Mouse (Mus musculus): ENCODE measurements around the gene Avl9. TPM values are rescaled to one million over a fixed set of nuclear protein-coding genes. Genes with fewer than 3 reads are reported as not detected.

Avl9 gene
- polyA plus RNA-seq, 1 experiment from 2014 or later: 18.2 TPM

GRCm38 (mm10) chr6:56759324-56759723, 44.6 kb downstream of the Avl9 start:
- Histone ChIP-seq H3K4me3 (ENCODE audit: low read depth, low read length) (no peak overlapping the region), H3K9me3 (ENCODE audit: low read depth, low read length) (no peaks in the 10 kb centered on the region), H3K27ac (ENCODE audit: low read depth) (no peak overlapping the region), H3K36me3 (ENCODE audit: insufficient read depth) (peaks cover 46% of the 10 kb centered on the region), H3K4me1 (ENCODE audit: insufficient read depth) (no peaks in the 10 kb centered on the region), H3K9ac (no peak overlapping the region), H3K27me3 (ENCODE audit: insufficient read depth, low read length) (no peaks in the 10 kb centered on the region), H3K4me2 (no peak overlapping the region)
- TF ChIP-seq CTCF (IDR thresholded peaks at IDR 0.05; ENCODE audit: low read depth): no peak
- no peak for ATAC-seq (ENCODE audit: insufficient read depth)
- no peak for DNase-seq
- WGBS: 86% methylated on average over 1 of the region's 1 CpGs

GRCm38 (mm10) chr6:56765265-56765664, 50.6 kb downstream of the Avl9 start:
- 77% methylated on average over 3 of the region's 3 CpGs for WGBS
- Histone ChIP-seq H3K27me3 (ENCODE audit: insufficient read depth, low read length) (no peaks in the 10 kb centered on the region), H3K9me3 (ENCODE audit: low read depth, low read length) (no peaks in the 10 kb centered on the region), H3K36me3 (ENCODE audit: insufficient read depth) (peaks cover 8% of the 10 kb centered on the region), H3K27ac (ENCODE audit: low read depth) (no peak overlapping the region), H3K4me2 (no peak overlapping the region), H3K4me1 (ENCODE audit: insufficient read depth) (no peaks in the 10 kb centered on the region), H3K9ac (no peak overlapping the region), H3K4me3 (ENCODE audit: low read depth, low read length) (no peak overlapping the region)
- DNase-seq (no peak), ATAC-seq (ENCODE audit: insufficient read depth) (no peak)
- TF ChIP-seq CTCF (IDR thresholded peaks at IDR 0.05; ENCODE audit: low read depth): no peak

- ATAC-seq (ENCODE audit: insufficient read depth) (no peak), DNase-seq (no peak)
- Histone ChIP-seq H3K36me3 (ENCODE audit: insufficient read depth) (peaks cover 8% of the 10 kb centered on the region), H3K4me1 (ENCODE audit: insufficient read depth) (no peaks in the 10 kb centered on the region), H3K4me3 (ENCODE audit: low read depth, low read length) (no peak overlapping the region), H3K27me3 (ENCODE audit: insufficient read depth, low read length) (no peaks in the 10 kb centered on the region), H3K27ac (ENCODE audit: low read depth) (no peak overlapping the region), H3K4me2 (no peak overlapping the region), H3K9ac (no peak overlapping the region), H3K9me3 (ENCODE audit: low read depth, low read length) (no peaks in the 10 kb centered on the region)
- TF ChIP-seq CTCF (IDR thresholded peaks at IDR 0.05; ENCODE audit: low read depth): no peak
- WGBS: 78% methylated on average over 4 of the region's 4 CpGs
These were observed 51.0 kb downstream of the Avl9 start for GRCm38 (mm10) chr6:56765696-56766095.

- 31% methylated on average over 3 of the region's 3 CpGs for WGBS
- peak; percentile 71 for DNase-seq
- TF ChIP-seq CTCF (IDR thresholded peaks at IDR 0.05; ENCODE audit: low read depth): no peak
These were observed 61.1 kb downstream of the Avl9 start for GRCm38 (mm10) chr6:56775816-56776215.

GRCm38 (mm10) chr6:56779636-56780035, 64.9 kb downstream of the Avl9 start:
- no peak overlapping the region for H3K4me3 ChIP-seq (ENCODE audit: low read depth, low read length)
- no peak for ATAC-seq (ENCODE audit: insufficient read depth)
- no peaks in the 10 kb centered on the region for H3K9me3 ChIP-seq (ENCODE audit: low read depth, low read length)
- DNase-seq: no peak
- no peak for TF ChIP-seq CTCF (IDR thresholded peaks at IDR 0.05; ENCODE audit: low read depth)
- 93% methylated on average over 5 of the region's 5 CpGs for WGBS
- no peaks in the 10 kb centered on the region for H3K27me3 ChIP-seq (ENCODE audit: insufficient read depth, low read length)
- peaks cover 65% of the 10 kb centered on the region for H3K36me3 ChIP-seq (ENCODE audit: insufficient read depth)
- H3K9ac ChIP-seq: no peak overlapping the region
- no peak overlapping the region for H3K4me2 ChIP-seq
- no peak overlapping the region for H3K27ac ChIP-seq (ENCODE audit: low read depth)
- no peaks in the 10 kb centered on the region for H3K4me1 ChIP-seq (ENCODE audit: insufficient read depth)

More at GRCm38 (mm10) chr6:56775816-56776215, 61.1 kb downstream of the Avl9 start:
- Histone ChIP-seq H3K9me3 (ENCODE audit: low read depth, low read length) (no peaks in the 10 kb centered on the region), H3K27me3 (ENCODE audit: insufficient read depth, low read length) (no peaks in the 10 kb centered on the region), H3K36me3 (ENCODE audit: insufficient read depth) (peaks cover 47% of the 10 kb centered on the region), H3K27ac (ENCODE audit: low read depth) (no peak overlapping the region), H3K4me2 (no peak overlapping the region), H3K4me3 (ENCODE audit: low read depth, low read length) (no peak overlapping the region), H3K9ac (no peak overlapping the region), H3K4me1 (ENCODE audit: insufficient read depth) (no peaks in the 10 kb centered on the region)
- ATAC-seq (ENCODE audit: insufficient read depth): no peak

- no peak overlapping the region for H3K4me3 ChIP-seq (ENCODE audit: low read depth, low read length)
These were observed 69.0 kb downstream of the Avl9 start for GRCm38 (mm10) chr6:56783561-56784272.

GRCm38 (mm10) chr6:56785068-56785467, 70.4 kb downstream of the Avl9 start:
- H3K4me1 ChIP-seq (ENCODE audit: insufficient read depth): no peaks in the 10 kb centered on the region
- no peaks in the 10 kb centered on the region for H3K27me3 ChIP-seq (ENCODE audit: insufficient read depth, low read length)
- H3K4me3 ChIP-seq (ENCODE audit: low read depth, low read length): no peak overlapping the region
- ATAC-seq (ENCODE audit: insufficient read depth) (no peak), DNase-seq (no peak)
- 77% methylated on average over 5 of the region's 5 CpGs for WGBS
- no peak overlapping the region for H3K4me2 ChIP-seq
- H3K9ac ChIP-seq: no peak overlapping the region
- TF ChIP-seq CTCF (IDR thresholded peaks at IDR 0.05; ENCODE audit: low read depth): no peak
- H3K36me3 ChIP-seq (ENCODE audit: insufficient read depth): peaks cover 55% of the 10 kb centered on the region
- H3K27ac ChIP-seq (ENCODE audit: low read depth): no peak overlapping the region
- no peaks in the 10 kb centered on the region for H3K9me3 ChIP-seq (ENCODE audit: low read depth, low read length)

More at GRCm38 (mm10) chr6:56783561-56784272, 69.0 kb downstream of the Avl9 start:
- WGBS: 68% methylated on average over 4 of the region's 4 CpGs
- TF ChIP-seq CTCF (IDR thresholded peaks at IDR 0.05; ENCODE audit: low read depth): no peak
- no peaks in the 10 kb centered on the region for H3K4me1 ChIP-seq (ENCODE audit: insufficient read depth)
- no peak for DNase-seq
- H3K27me3 ChIP-seq (ENCODE audit: insufficient read depth, low read length): no peaks in the 10 kb centered on the region
- H3K9ac ChIP-seq: no peak overlapping the region
- peaks cover 62% of the 10 kb centered on the region for H3K36me3 ChIP-seq (ENCODE audit: insufficient read depth)
- H3K4me2 ChIP-seq: no peak overlapping the region
- no peak overlapping the region for H3K27ac ChIP-seq (ENCODE audit: low read depth)
- no peaks in the 10 kb centered on the region for H3K9me3 ChIP-seq (ENCODE audit: low read depth, low read length)
- ATAC-seq (ENCODE audit: insufficient read depth): no peak
